Mouse (Mus musculus) cortical plate, adult 2 months (tissue): ENCODE data around the gene Ndufs6.

Source experiments
- CTCF ChIP-seq: fragments of 200-500 bp; IDR thresholded peaks from 2 replicates; pipeline ENCODE4 v1.5.1; 2011; ENCODE audit warnings: mild to moderate bottlenecking, control low read depth, low read length; ENCODE audit not compliant: insufficient read depth; ENCODE audit errors: extremely low read depth
- POLR2A ChIP-seq: fragments of 200-500 bp; IDR thresholded peaks from 2 replicates; pipeline ENCODE4 v1.6.1; 2011; ENCODE audit warnings: mild to moderate bottlenecking, low read length, control low read depth; ENCODE audit not compliant: insufficient read depth; ENCODE audit errors: extremely low read depth

DNA sequence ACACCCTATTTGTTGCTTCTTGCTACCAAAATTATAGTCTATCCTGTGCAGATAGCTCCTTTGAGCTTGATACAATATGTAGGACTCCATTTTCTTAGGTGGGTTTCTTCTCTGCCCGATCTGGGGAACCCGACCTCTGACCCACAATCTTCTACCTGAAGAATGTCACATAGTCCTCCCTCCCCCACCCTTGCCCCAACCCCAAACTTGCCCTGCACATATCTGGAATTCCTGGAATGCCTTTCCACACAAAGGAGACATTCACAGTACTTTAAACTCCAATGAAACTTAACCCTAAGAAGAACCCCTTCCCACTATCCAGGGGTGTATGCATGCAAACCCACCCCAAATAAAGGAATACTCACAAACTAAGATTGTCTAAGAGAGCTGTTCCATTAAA is 17.8 kb upstream of the Ndufs6 start:
- TF ChIP-seq CTCF (no peak), POLR2A (no peak)
